Mouse (Mus musculus): ENCODE measurements around the gene Hist1h3e. TPM values are rescaled to one million over a fixed set of nuclear protein-coding genes. Genes with fewer than 3 reads are reported as not detected.
"Not testable (repeated sequence)": the region's sequence is repeated elsewhere in the genome, so short reads cannot be mapped to it uniquely, and the experiment has no call there.

The Hist1h3e gene
- polyA plus RNA-seq, 1 experiment from 2014 or later: 2.6 TPM

DNA sequence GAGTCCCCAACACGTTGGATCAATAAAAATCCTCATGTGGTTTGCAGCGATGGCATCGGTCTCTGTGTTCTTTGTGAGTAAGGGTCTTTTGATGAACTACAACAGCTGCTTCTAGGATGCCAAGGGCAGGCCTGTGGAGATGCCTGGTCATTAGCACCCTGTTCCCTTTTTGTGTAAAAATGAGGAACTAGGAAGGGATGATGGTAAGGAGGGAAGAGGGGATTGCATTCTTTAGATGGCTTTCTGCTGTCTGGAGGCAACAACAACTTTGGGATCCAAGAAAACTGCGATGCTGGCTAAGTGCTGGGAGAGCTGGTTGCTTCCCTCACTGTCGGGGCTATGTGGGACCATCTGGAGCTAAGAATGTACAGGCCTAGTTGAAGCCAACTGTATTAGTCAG, 23.9 kb downstream of the Hist1h3e start:
- Histone ChIP-seq H3K9ac (replicated peaks) (no peak overlapping the region), H3K36me3 (no peaks in the 10 kb centered on the region), H3K4me3 (no peak overlapping the region), H3K4me2 (replicated peaks) (no peak overlapping the region), H3K4me1 (peaks cover 37% of the 10 kb centered on the region), H3K27ac (replicated peaks) (no peak overlapping the region), H3K27me3 (no peaks in the 10 kb centered on the region), H3K9me3 (no peaks in the 10 kb centered on the region)
- ATAC-seq (replicated peaks): no peak
- 78% methylated on average over 5 of the region's 5 CpGs for WGBS

DNA sequence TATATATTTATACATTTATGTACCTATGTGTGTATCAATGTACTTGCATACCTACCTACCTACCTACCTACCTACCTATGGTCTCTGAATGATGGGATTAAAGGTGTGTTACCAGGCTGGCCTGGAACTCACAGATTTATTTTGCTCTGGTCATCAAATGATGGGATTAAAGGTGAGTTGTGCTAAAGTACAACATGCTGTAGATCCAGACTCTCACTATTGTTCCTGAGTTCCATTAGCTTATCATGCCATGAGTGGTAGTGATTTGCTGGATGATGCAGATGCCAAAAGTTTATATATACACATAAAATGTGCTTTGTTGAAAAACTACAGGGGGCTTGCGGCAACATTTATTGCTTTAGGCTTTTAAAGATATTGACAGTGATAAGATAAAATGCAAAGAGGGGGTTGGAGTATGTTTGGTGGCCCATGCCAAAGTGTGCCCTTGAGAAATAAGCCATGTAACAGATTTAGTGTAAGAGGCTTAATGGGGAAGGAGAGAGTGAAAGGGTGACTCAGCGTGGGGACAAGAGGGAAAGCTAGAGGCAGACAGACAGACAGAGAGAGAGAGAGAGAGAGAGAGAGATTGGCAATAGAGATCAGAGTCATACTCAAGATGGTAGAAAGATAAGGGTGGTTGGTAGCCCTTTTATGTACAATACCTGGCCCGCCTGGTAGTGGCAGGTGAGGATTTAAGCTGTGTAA, 25.0 kb downstream of the Hist1h3e start:
- no peaks in the 10 kb centered on the region for H3K9me3 ChIP-seq
- no peak overlapping the region for H3K9ac ChIP-seq (replicated peaks)
- no peaks in the 10 kb centered on the region for H3K27me3 ChIP-seq
- 82% methylated on average over 3 of the region's 3 CpGs for WGBS
- H3K27ac ChIP-seq (replicated peaks): no peak overlapping the region
- H3K4me3 ChIP-seq: no peak overlapping the region
- no peaks in the 10 kb centered on the region for H3K36me3 ChIP-seq
- H3K4me1 ChIP-seq: peaks cover 43% of the 10 kb centered on the region
- no peak for ATAC-seq (replicated peaks)
- H3K4me2 ChIP-seq (replicated peaks): peak overlapping the region; percentile 82

DNA sequence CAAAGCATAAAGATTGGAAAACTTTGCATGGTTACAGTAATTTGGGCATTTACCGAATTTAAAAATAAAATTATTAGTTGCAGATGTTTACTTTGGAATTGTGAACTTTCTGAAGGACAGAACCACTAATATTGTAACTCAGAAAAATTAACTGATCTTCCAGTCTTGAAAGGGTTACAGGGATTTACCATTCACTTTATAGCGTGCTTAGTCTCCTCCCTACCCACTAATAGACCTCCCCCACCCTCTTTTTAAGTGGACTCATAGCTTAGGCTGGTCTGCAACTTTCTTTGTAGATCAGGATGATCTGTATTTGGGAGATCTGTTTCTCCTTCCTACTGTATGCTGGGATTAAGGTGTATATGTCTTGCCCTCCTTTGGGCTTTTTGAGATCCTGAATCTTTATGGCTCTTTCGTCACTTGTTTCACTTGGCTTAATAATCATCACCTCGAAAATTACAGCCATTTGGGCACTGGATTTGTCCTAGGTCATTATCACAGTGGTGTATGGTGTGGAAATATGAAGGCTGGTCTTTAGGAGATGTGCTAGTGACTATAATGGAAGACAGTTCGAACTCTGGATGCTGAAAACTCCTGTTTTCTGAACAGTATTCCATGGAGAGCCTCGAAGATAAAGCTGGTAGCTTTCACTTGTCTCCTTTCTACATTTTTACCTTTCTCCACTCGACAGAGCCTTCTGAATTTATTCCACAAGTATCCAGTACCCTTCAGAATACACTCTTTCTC, 25.9 kb downstream of the Hist1h3e start:
- Histone ChIP-seq H3K9me3 (no peaks in the 10 kb centered on the region), H3K27ac (replicated peaks) (0 out of 2 replicates have a peak overlapping the region, but pooled peaks have one; percentile 14), H3K9ac (replicated peaks) (peak overlapping the region; percentile 32), H3K4me3 (peak overlapping the region; percentile 58), H3K4me1 (peaks cover 47% of the 10 kb centered on the region), H3K27me3 (no peaks in the 10 kb centered on the region), H3K4me2 (replicated peaks) (peak overlapping the region; percentile 82), H3K36me3 (no peaks in the 10 kb centered on the region)
- WGBS: 13% methylated on average over 7 of the region's 7 CpGs
- ATAC-seq (replicated peaks): no peak

GRCm38 (mm10) chr13:23535137-23536075, 26.8 kb downstream of the Hist1h3e start, which contains the start of gene Hist1h3g:
Gene Hist1h3g (plus strand): TSS chr13:23535422.
- under 1% methylated on average over 49 of the region's 62 CpGs for WGBS
- not testable (repeated sequence) for H3K36me3 ChIP-seq, H3K27me3 ChIP-seq, H3K9me3 ChIP-seq
- Histone ChIP-seq H3K9ac (replicated peaks) (peak within 1 kb of the TSS; percentile 46), H3K4me2 (replicated peaks) (peak within 1 kb of the TSS; percentile 82), H3K4me1 (peaks cover 47% of the 10 kb centered on the region), H3K27ac (replicated peaks) (peak within 1 kb of the TSS; percentile 99), H3K4me3 (peak within 1 kb of the TSS; percentile 58)
- ATAC-seq (replicated peaks): peak; percentile 92

- Histone ChIP-seq H3K27ac (replicated peaks) (peak overlapping the region; percentile 99), H3K9me3 (no peaks in the 10 kb centered on the region), H3K27me3 (no peaks in the 10 kb centered on the region), H3K4me3 (peak overlapping the region; percentile 58), H3K4me2 (replicated peaks) (peak overlapping the region; percentile 82), H3K4me1 (peaks cover 52% of the 10 kb centered on the region), H3K9ac (replicated peaks) (peak overlapping the region; percentile 46), H3K36me3 (no peaks in the 10 kb centered on the region)
- WGBS: under 1% methylated on average over 15 of the region's 15 CpGs
- no peak for ATAC-seq (replicated peaks)
Measured at GRCm38 (mm10) chr13:23534368-23535131, 27.6 kb downstream of the Hist1h3e start.

GRCm38 (mm10) chr13:23533560-23534367, 28.4 kb downstream of the Hist1h3e start, which contains the start of gene Hist1h2af:
Gene Hist1h2af (plus strand): TSS chr13:23533906.
- Histone ChIP-seq H3K9ac (replicated peaks) (peak within 1 kb of the TSS; percentile 46), H3K4me2 (replicated peaks) (peak within 1 kb of the TSS; percentile 82), H3K27ac (replicated peaks) (peak within 1 kb of the TSS; percentile 99), H3K4me1 (peaks cover 59% of the 10 kb centered on the region), H3K4me3 (peak within 1 kb of the TSS; percentile 58)
- H3K27me3 ChIP-seq, H3K36me3 ChIP-seq, H3K9me3 ChIP-seq: not testable (repeated sequence)
- under 1% methylated on average over 30 of the region's 53 CpGs for WGBS
- ATAC-seq (replicated peaks): peak; percentile 42

GRCm38 (mm10) chr13:23532262-23533075, 29.7 kb downstream of the Hist1h3e start:
- Histone ChIP-seq H3K27ac (replicated peaks) (peak overlapping the region; percentile 99), H3K27me3 (no peaks in the 10 kb centered on the region), H3K4me2 (replicated peaks) (peak overlapping the region; percentile 82), H3K36me3 (no peaks in the 10 kb centered on the region), H3K9me3 (no peaks in the 10 kb centered on the region), H3K4me3 (peak overlapping the region; percentile 58), H3K4me1 (peaks cover 59% of the 10 kb centered on the region), H3K9ac (replicated peaks) (peak overlapping the region; percentile 78)
- 14% methylated on average over 9 of the region's 9 CpGs for WGBS
- ATAC-seq (replicated peaks): no peak

DNA sequence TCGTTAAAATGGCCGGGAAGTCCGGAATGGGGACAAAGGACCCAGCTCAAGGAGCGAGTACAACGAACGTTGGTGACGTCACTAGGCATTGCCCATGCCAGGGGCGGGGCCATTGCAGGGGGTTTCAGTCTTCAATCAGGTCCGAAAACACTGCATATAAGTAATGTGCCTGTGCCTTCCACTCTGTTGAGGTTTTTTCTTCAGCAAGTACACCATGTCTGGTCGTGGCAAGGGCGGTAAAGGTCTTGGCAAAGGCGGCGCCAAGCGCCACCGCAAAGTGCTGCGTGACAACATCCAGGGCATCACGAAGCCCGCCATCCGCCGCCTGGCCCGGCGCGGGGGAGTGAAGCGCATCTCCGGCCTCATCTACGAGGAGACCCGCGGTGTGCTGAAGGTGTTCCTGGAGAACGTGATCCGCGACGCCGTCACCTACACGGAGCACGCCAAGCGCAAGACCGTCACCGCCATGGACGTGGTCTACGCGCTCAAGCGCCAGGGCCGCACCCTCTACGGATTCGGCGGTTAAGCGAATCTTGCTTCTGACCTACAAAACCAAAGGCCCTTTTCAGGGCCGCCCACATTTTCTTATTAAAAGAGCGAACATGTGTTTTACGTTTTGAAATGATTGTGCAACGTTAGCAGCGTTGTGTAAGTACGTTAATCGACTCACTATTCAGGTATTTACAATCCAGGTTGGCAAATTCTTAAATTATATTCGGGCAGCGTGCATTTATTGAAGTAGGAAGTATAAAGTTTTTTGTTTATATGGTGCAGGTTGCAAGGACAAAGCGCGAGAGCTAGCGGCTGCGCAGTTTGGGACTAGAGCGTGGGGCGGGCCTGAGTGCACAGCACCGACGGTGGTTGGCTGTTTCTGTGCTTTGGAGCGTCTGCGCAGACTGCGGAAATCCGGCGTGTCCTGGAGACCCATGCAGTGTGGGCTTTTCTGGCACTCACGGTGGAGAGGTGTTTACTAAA, 31.0 kb downstream of the Hist1h3e start, which contains the start of gene Hist1h4h:
TSS of gene Hist1h4h (plus strand) at position 150 of the 975 bp plus-strand sequence.
- peak; percentile 88 for ATAC-seq (replicated peaks)
- peak within 1 kb of the TSS; percentile 99 for H3K27ac ChIP-seq (replicated peaks)
- peaks cover 53% of the 10 kb centered on the region for H3K4me1 ChIP-seq
- no peaks in the 10 kb centered on the region for H3K9me3 ChIP-seq
- H3K4me3 ChIP-seq: peak within 1 kb of the TSS; percentile 58
- peak within 1 kb of the TSS; percentile 82 for H3K4me2 ChIP-seq (replicated peaks)
- under 1% methylated on average over 61 of the region's 70 CpGs for WGBS
- peak within 1 kb of the TSS; percentile 78 for H3K9ac ChIP-seq (replicated peaks)
- no peaks in the 10 kb centered on the region for H3K27me3 ChIP-seq
- H3K36me3 ChIP-seq: no peaks in the 10 kb centered on the region

- H3K4me2 ChIP-seq (replicated peaks): peak overlapping the region; percentile 82
- ATAC-seq (replicated peaks): no peak
- under 1% methylated on average over 20 of the region's 20 CpGs for WGBS
- no peaks in the 10 kb centered on the region for H3K36me3 ChIP-seq
- no peaks in the 10 kb centered on the region for H3K27me3 ChIP-seq
- H3K9ac ChIP-seq (replicated peaks): peak overlapping the region; percentile 78
- peak overlapping the region; percentile 58 for H3K4me3 ChIP-seq
- H3K27ac ChIP-seq (replicated peaks): peak overlapping the region; percentile 99
- H3K4me1 ChIP-seq: peaks cover 52% of the 10 kb centered on the region
- no peaks in the 10 kb centered on the region for H3K9me3 ChIP-seq
Measured at GRCm38 (mm10) chr13:23530181-23530900, 31.8 kb downstream of the Hist1h3e start.

All from forebrain, embryonic 15.5 days (tissue).